Mouse (Mus musculus) stomach, adult 2 months (tissue): ENCODE measurements around the gene Pisd. TPM values are rescaled to one million over a fixed set of nuclear protein-coding genes. Genes with fewer than 3 reads are reported as not detected.

Experiments used
- polyA plus RNA-seq: library from polyadenylated mRNA; depleted of rRNA; stranded (reverse); fragments of >200 nt; gene quantifications from 2 replicates; pipeline ENCODE4 v1.2.3, GENCODE M21; 2012; rRNA removed

Gene Pisd
- 26.7 and 31.4 TPM in 2 replicates for polyA plus RNA-seq

GRCm38 (mm10) chr5:32785313-32785915 lies at the start of gene Pisd:
TSS of gene Pisd (minus strand) at chr5:32785646.

DNA sequence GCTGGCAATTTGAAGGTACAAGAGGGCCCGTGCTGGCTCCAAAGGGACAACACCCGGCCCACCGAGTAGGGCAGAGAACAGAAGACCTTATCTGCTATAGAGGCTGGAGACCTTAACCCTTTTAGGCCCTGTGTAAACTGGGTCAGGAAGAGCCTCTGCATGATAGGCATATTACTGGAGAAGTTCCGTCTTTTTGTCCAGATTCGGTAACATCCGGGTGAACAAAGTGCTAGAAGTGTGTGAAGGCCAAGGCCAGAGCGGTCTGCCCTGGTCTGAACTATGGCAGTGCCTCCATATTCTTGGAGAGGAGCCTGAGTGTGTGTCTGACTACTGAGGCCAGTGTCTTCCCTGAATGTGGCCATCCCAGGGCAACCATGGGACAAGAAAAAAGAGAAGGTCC lies 41.6 kb upstream of the Pisd start, which contains the start of gene Gm20671:
TSS of gene Gm20671 (minus strand) at position 101 of the 400 bp plus-strand sequence.

Other genes starting within 250 kb of the Pisd start
- gene Yes1, start 174.5 kb downstream of the Pisd start, polyA plus RNA-seq = 0.65 and 2.0 TPM in 2 replicates
- gene Gm20671, start 41.5 kb upstream of the Pisd start, polyA plus RNA-seq = 3.1 and 3.4 TPM in 2 replicates
- 8.6 and 11.4 TPM in 2 replicates for gene Prr14l, start 68.6 kb upstream of the Pisd start, polyA plus RNA-seq
- gene Depdc5, start 78.1 kb upstream of the Pisd start, polyA plus RNA-seq = 2.2 and 3.0 TPM in 2 replicates
- gene Ywhah, start 233.2 kb upstream of the Pisd start, polyA plus RNA-seq = 33.7 and 48.3 TPM in 2 replicates